Mouse (Mus musculus): Measurements from ENCODE around the gene Hlcs. TPM values are rescaled to one million over a fixed set of nuclear protein-coding genes. Genes with fewer than 3 reads are reported as not detected.

The Hlcs gene
- polyA plus RNA-seq, 1 experiment, result 5.1 TPM

- H3K4me1 ChIP-seq (ENCODE audit: control insufficient read depth, insufficient read depth, low read length), result no peaks in the 10 kb centered on the region
- TF ChIP-seq POLR2A (IDR thresholded peaks at IDR 0.05; ENCODE audit: borderline replicate concordance, low read depth, low read length), result no peak
- no peak for TF ChIP-seq CTCF (IDR thresholded peaks at IDR 0.05; ENCODE audit: low read depth, low read length)
- H3K4me3 ChIP-seq (ENCODE audit: insufficient read depth, low read length), result no peak overlapping the region
- H3K27ac ChIP-seq (ENCODE audit: insufficient read depth, low read depth, low read length), result no peak overlapping the region
These were observed 15.3 kb downstream of the Hlcs start for GRCm38 (mm10) chr16:94298081-94298480.

GRCm38 (mm10) chr16:94291141-94291540 lies 22.2 kb downstream of the Hlcs start:
- Histone ChIP-seq H3K4me3 (ENCODE audit: insufficient read depth, low read length) (no peak overlapping the region), H3K27ac (ENCODE audit: insufficient read depth, low read depth, low read length) (no peak overlapping the region), H3K4me1 (ENCODE audit: control insufficient read depth, insufficient read depth, low read length) (peaks cover 4% of the 10 kb centered on the region)
- TF ChIP-seq CTCF (IDR thresholded peaks at IDR 0.05; ENCODE audit: low read depth, low read length) (no peak), POLR2A (IDR thresholded peaks at IDR 0.05; ENCODE audit: borderline replicate concordance, low read depth, low read length) (no peak)

GRCm38 (mm10) chr16:94290073-94290999 lies 23.0 kb downstream of the Hlcs start:
- H3K4me3 ChIP-seq (ENCODE audit: insufficient read depth, low read length), result peak overlapping the region; percentile 69
- no peak overlapping the region for H3K27ac ChIP-seq (ENCODE audit: insufficient read depth, low read depth, low read length)

GRCm38 (mm10) chr16:94289138-94290072 lies 24.0 kb downstream of the Hlcs start:
- H3K4me3 ChIP-seq (ENCODE audit: insufficient read depth, low read length), result peak overlapping the region; percentile 69
- H3K27ac ChIP-seq (ENCODE audit: insufficient read depth, low read depth, low read length), result no peak overlapping the region
- no peak for TF ChIP-seq POLR2A (IDR thresholded peaks at IDR 0.05; ENCODE audit: borderline replicate concordance, low read depth, low read length)
- no peak for TF ChIP-seq CTCF (IDR thresholded peaks at IDR 0.05; ENCODE audit: low read depth, low read length)

More at GRCm38 (mm10) chr16:94290073-94290999, 23.0 kb downstream of the Hlcs start:
- peaks cover 4% of the 10 kb centered on the region for H3K4me1 ChIP-seq (ENCODE audit: control insufficient read depth, insufficient read depth, low read length)
- TF ChIP-seq POLR2A (IDR thresholded peaks at IDR 0.05; ENCODE audit: borderline replicate concordance, low read depth, low read length) (no peak), CTCF (IDR thresholded peaks at IDR 0.05; ENCODE audit: low read depth, low read length) (no peak)

GRCm38 (mm10) chr16:94287826-94288225 lies 25.5 kb downstream of the Hlcs start:
- Histone ChIP-seq H3K27ac (ENCODE audit: insufficient read depth, low read depth, low read length) (no peak overlapping the region), H3K4me1 (ENCODE audit: control insufficient read depth, insufficient read depth, low read length) (peaks cover 4% of the 10 kb centered on the region), H3K4me3 (ENCODE audit: insufficient read depth, low read length) (no peak overlapping the region)
- TF ChIP-seq CTCF (IDR thresholded peaks at IDR 0.05; ENCODE audit: low read depth, low read length) (no peak), POLR2A (IDR thresholded peaks at IDR 0.05; ENCODE audit: borderline replicate concordance, low read depth, low read length) (no peak)

More at GRCm38 (mm10) chr16:94289138-94290072, 24.0 kb downstream of the Hlcs start:
- peaks cover 4% of the 10 kb centered on the region for H3K4me1 ChIP-seq (ENCODE audit: control insufficient read depth, insufficient read depth, low read length)

- H3K27ac ChIP-seq (ENCODE audit: insufficient read depth, low read depth, low read length), result no peak overlapping the region
- TF ChIP-seq CTCF (IDR thresholded peaks at IDR 0.05; ENCODE audit: low read depth, low read length) (no peak), POLR2A (IDR thresholded peaks at IDR 0.05; ENCODE audit: borderline replicate concordance, low read depth, low read length) (no peak)
- H3K4me3 ChIP-seq (ENCODE audit: insufficient read depth, low read length), result no peak overlapping the region
- no peaks in the 10 kb centered on the region; the same call in 1 of the 2 replicates for H3K4me1 ChIP-seq (ENCODE audit: control insufficient read depth, insufficient read depth, low read length)
These were observed 29.4 kb downstream of the Hlcs start for GRCm38 (mm10) chr16:94283972-94284371.

GRCm38 (mm10) chr16:94270826-94271225 lies 42.5 kb downstream of the Hlcs start:
- Histone ChIP-seq H3K4me3 (ENCODE audit: insufficient read depth, low read length) (no peak overlapping the region), H3K4me1 (ENCODE audit: control insufficient read depth, insufficient read depth, low read length) (no peaks in the 10 kb centered on the region), H3K27ac (ENCODE audit: insufficient read depth, low read depth, low read length) (no peak overlapping the region)
- no peak for TF ChIP-seq CTCF (IDR thresholded peaks at IDR 0.05; ENCODE audit: low read depth, low read length)
- TF ChIP-seq POLR2A (IDR thresholded peaks at IDR 0.05; ENCODE audit: borderline replicate concordance, low read depth, low read length), result no peak

- Histone ChIP-seq H3K4me1 (ENCODE audit: control insufficient read depth, insufficient read depth, low read length) (no peaks in the 10 kb centered on the region), H3K4me3 (ENCODE audit: insufficient read depth, low read length) (no peak overlapping the region), H3K27ac (ENCODE audit: insufficient read depth, low read depth, low read length) (no peak overlapping the region)
- TF ChIP-seq POLR2A (IDR thresholded peaks at IDR 0.05; ENCODE audit: borderline replicate concordance, low read depth, low read length) (no peak), CTCF (IDR thresholded peaks at IDR 0.05; ENCODE audit: low read depth, low read length) (peak; percentile 93)
These were observed 43.7 kb downstream of the Hlcs start for GRCm38 (mm10) chr16:94269635-94270034.

- Histone ChIP-seq H3K27ac (ENCODE audit: insufficient read depth, low read depth, low read length) (no peak overlapping the region), H3K4me1 (ENCODE audit: control insufficient read depth, insufficient read depth, low read length) (no peaks in the 10 kb centered on the region), H3K4me3 (ENCODE audit: insufficient read depth, low read length) (no peak overlapping the region)
- TF ChIP-seq POLR2A (IDR thresholded peaks at IDR 0.05; ENCODE audit: borderline replicate concordance, low read depth, low read length), result no peak
- no peak for TF ChIP-seq CTCF (IDR thresholded peaks at IDR 0.05; ENCODE audit: low read depth, low read length)
These were observed 45.2 kb downstream of the Hlcs start for GRCm38 (mm10) chr16:94268205-94268604.

Data from bone marrow macrophage, adult 2 months (primary cell).